Mouse (Mus musculus) E14TG2a.4 (cell line): ENCODE measurements at regions not wholly inside any gene's neighbourhood (a gene's known extent, or its start where the extent isn't known, plus 50 kb on each side); places are given as distances from the start of the nearest gene placed in this dataset.

Experiments
- CTCF ChIP-seq: conservative IDR thresholded peaks from 2 replicates; pipeline ENCODE4 v1.5.1; 2014; ENCODE audit warnings: low read length
- NANOG ChIP-seq: IDR thresholded peaks from 2 replicates; pipeline ENCODE4 v1.6.1; 2014; ENCODE audit warnings: borderline replicate concordance, low read length, mixed read lengths
- POU5F1 ChIP-seq: IDR thresholded peaks from 2 replicates; pipeline ENCODE4 v1.6.1; 2014; ENCODE audit warnings: low read length, borderline replicate concordance

DNA sequence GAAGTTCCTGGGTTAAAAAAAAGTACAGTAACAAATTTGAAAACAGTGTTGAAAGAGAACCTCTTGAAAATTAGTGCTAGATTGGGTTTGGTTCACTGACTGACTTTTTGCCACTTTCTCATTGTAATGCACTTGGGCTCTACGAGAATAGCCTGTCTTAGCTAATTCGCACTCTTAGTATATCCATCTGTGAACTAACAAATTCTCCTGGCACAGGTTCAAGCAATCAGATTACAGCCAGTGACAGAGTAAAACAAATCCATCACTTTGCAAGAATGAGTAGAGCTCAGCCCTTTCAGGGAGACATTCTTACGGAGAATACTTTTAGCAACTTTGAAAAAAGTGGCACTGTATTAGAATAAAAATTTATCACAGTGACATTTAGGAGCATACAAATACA is 331.9 kb upstream of the Robo2 start:
- TF ChIP-seq CTCF (no peak), NANOG (no peak), POU5F1 (no peak)
